Mouse (Mus musculus) embryonic facial prominence, embryonic 15.5 days (tissue): Measurements from ENCODE around the gene Nin. TPM values are rescaled to one million over a fixed set of nuclear protein-coding genes. Genes with fewer than 3 reads are reported as not detected.

Experiments used
- ATAC-seq: fragments of 200-750 bp; cut with Nextera tagmentation; 2 replicates; pipeline ENCODE4 v1.8.0; 2017; ENCODE audit warnings: low read depth, moderate TSS enrichment; ENCODE audit not compliant: insufficient number of reproducible peaks, low FRiP score, low TSS enrichment
- H3K27ac ChIP-seq: fragments of 300-500 bp; sonication (generic); replicated peaks from 2 replicates; pipeline ENCODE4 v1.5.1; 2015; ENCODE audit warnings: mild to moderate bottlenecking, inconsistent platforms
- H3K27me3 ChIP-seq: fragments of 300-500 bp; sonication (generic); 2 replicates; pipeline ENCODE4 v1.6.1; 2015; ENCODE audit warnings: inconsistent platforms
- H3K36me3 ChIP-seq: fragments of 300-500 bp; sonication (generic); 2 replicates; pipeline ENCODE4 v1.6.1; 2015; ENCODE audit warnings: mild to moderate bottlenecking, inconsistent platforms
- H3K4me1 ChIP-seq: fragments of 300-500 bp; sonication (generic); 2 replicates; pipeline ENCODE4 v1.6.1; 2015; ENCODE audit warnings: inconsistent platforms
- H3K4me2 ChIP-seq: fragments of 300-500 bp; sonication (generic); replicated peaks from 2 replicates; pipeline ENCODE4 v1.6.1; 2015; ENCODE audit warnings: mild to moderate bottlenecking, inconsistent platforms
- H3K4me3 ChIP-seq: fragments of 300-500 bp; sonication (generic); replicated peaks from 2 replicates; pipeline ENCODE4 v1.5.1; 2015; ENCODE audit warnings: mild to moderate bottlenecking, inconsistent platforms
- H3K9ac ChIP-seq: fragments of 300-500 bp; sonication (generic); 2 replicates; pipeline ENCODE4 v1.6.1; 2015; ENCODE audit warnings: inconsistent platforms
- H3K9me3 ChIP-seq: fragments of 300-500 bp; sonication (generic); replicated peaks from 2 replicates; pipeline ENCODE4 v1.6.1; 2016; ENCODE audit warnings: inconsistent platforms
- WGBS: fragments of 180-500 bp; shearing (Covaris S2); methylation state at CpG from one replicate; pipeline ENCODE4 v1.1.7; 2015; 5-methylcytosine and 5-hydroxymethylcytosine counted together
- polyA plus RNA-seq: library from polyadenylated mRNA; unstranded; fragments of >200 nt; fragmentation: Nextera tagmentation; extraction: Ambion mirVana; gene quantifications from 2 replicates; pipeline ENCODE4 v1.2.1, GENCODE M21; 2015

Gene Nin
- polyA plus RNA-seq, 1 experiment from 2014 or later = 14.8 TPM

DNA sequence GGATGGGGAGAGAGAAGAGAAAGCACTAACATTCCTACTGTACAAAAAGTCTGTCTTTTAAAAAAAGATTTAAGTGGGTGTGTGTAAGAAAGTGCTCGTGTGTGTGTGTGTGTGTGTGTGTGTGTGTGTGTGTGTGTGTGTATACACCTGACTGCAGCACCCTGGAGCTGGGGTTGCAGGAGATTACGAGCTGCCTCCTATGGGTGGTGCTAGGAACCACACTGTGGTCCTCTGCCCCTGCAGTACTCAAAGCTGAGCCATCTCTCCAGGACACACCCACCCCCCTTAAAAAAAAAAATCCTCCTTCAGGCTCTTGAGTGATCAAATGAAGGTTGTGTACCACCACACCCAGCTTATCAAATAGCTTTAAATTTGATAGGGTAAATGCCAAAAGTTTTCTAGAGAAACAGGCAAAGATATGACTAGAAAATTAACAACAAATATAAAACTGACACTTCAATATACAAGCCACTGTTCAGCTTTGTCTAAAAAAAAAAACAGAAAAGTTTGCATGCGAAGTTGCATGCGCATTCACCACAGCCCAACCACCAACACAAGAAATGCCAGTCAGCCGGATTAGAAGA is 27.6 kb upstream of the Nin start:
- peaks cover 5% of the 10 kb centered on the region; the same call in 1 of the 2 replicates for H3K4me1 ChIP-seq
- H3K4me3 ChIP-seq = no peak overlapping the region
- no peak overlapping the region for H3K9ac ChIP-seq
- H3K4me2 ChIP-seq = no peak overlapping the region
- H3K27me3 ChIP-seq = no peaks in the 10 kb centered on the region
- no peaks in the 10 kb centered on the region for H3K9me3 ChIP-seq
- 83% methylated on average over 5 of the region's 5 CpGs for WGBS
- no peaks in the 10 kb centered on the region for H3K36me3 ChIP-seq
- ATAC-seq = no peak
- H3K27ac ChIP-seq = no peak overlapping the region

DNA sequence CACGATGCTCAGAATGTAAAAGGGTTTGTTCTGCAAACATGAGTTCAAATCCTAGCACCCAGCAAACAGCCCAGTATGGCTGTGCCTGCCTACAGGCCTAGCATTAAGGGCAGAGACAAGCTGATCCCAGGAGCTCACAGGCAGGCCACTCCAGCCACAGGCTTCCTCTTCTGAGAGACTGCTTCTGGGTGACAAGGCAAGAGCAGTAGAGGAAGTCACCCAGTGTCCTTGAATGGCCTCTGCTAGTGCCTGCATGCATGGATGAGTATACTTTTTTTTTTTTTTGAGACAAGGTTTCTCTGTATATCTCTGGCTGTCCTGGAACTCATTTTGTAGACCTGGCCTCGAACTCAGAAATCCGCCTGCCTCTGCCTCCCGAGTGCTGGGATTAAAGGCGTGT is 27.0 kb upstream of the Nin start:
- H3K9ac ChIP-seq = no peak overlapping the region
- ATAC-seq = no peak
- H3K27ac ChIP-seq = no peak overlapping the region
- no peak overlapping the region for H3K4me2 ChIP-seq
- no peaks in the 10 kb centered on the region for H3K27me3 ChIP-seq
- no peaks in the 10 kb centered on the region for H3K9me3 ChIP-seq
- no peak overlapping the region for H3K4me3 ChIP-seq
- H3K36me3 ChIP-seq = no peaks in the 10 kb centered on the region
- peaks cover 5% of the 10 kb centered on the region; the same call in 1 of the 2 replicates for H3K4me1 ChIP-seq
- WGBS = 90% methylated on average over 5 of the region's 5 CpGs

DNA sequence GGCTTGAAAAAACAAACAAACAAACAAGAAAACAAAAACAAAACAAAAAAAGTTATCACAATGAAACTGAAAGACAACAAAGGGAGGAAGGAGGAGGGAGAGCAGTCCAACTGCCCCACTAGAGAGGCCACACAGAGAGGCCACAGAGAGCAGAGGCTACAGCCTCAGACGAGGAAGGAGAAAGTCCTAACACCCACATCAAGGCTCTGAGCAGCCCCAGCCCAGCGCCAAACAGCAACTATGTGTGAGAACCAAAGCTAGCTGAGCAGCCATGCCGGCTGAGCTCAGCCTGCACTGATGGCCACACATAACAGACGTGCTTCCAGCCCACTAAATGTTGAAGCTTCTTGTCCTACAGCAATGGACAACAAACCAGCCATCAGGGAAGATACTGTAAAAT is 26.4 kb upstream of the Nin start:
- Histone ChIP-seq H3K9me3 (no peaks in the 10 kb centered on the region), H3K36me3 (no peaks in the 10 kb centered on the region), H3K4me2 (no peak overlapping the region), H3K4me1 (peaks cover 3% of the 10 kb centered on the region; the same call in 1 of the 2 replicates), H3K4me3 (no peak overlapping the region), H3K27me3 (no peaks in the 10 kb centered on the region), H3K27ac (no peak overlapping the region), H3K9ac (no peak overlapping the region)
- no peak for ATAC-seq
- WGBS = 79% methylated on average over 4 of the region's 4 CpGs

DNA sequence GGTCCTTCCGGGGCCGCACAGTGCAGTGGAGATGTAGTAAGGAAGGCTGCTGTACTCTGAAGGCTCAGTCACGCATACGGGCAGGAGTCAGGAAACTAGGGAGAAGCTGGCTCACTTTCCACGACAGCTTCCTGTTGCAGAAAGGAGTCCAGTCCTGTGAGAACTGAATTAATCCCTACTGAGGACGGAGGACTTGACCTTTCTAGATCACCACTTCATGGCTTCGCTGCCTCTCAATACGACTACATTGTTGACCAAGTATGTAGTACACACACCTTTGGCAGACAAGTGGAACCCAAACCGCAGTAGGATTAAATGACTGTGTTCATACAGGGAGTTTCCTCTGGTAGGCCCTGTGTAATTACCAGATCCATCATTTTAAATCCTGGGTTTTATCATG is 24.1 kb upstream of the Nin start:
- no peaks in the 10 kb centered on the region for H3K36me3 ChIP-seq
- no peaks in the 10 kb centered on the region for H3K27me3 ChIP-seq
- H3K27ac ChIP-seq = no peak overlapping the region
- no peak overlapping the region for H3K4me2 ChIP-seq
- WGBS = 72% methylated on average over 9 of the region's 9 CpGs
- no peaks in the 10 kb centered on the region for H3K9me3 ChIP-seq
- no peak overlapping the region for H3K9ac ChIP-seq
- H3K4me1 ChIP-seq = no peaks in the 10 kb centered on the region
- no peak overlapping the region for H3K4me3 ChIP-seq
- no peak for ATAC-seq

DNA sequence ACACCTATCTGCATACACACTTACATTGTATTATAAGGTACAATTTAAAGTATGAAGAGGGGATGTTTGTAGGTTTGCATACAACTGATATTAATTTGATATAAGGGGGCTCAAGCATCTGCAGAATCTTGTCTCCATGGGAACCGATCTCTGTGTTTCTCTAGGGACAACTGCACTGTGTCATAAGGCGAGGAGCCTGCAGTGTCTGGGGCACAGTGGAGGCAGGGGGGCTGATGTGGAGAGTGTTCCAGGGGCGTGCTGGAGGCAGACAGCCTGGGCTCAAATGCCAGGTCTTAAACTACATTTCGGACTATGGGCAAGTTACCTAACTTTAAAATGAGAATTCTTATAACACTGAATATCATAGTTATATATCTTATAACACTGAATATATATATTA is 23.6 kb upstream of the Nin start:
- Histone ChIP-seq H3K36me3 (no peaks in the 10 kb centered on the region), H3K27ac (no peak overlapping the region), H3K4me1 (no peaks in the 10 kb centered on the region), H3K9me3 (no peaks in the 10 kb centered on the region), H3K4me2 (no peak overlapping the region), H3K4me3 (no peak overlapping the region), H3K27me3 (no peaks in the 10 kb centered on the region), H3K9ac (no peak overlapping the region)
- no peak for ATAC-seq
- WGBS = 74% methylated on average over 4 of the region's 4 CpGs

DNA sequence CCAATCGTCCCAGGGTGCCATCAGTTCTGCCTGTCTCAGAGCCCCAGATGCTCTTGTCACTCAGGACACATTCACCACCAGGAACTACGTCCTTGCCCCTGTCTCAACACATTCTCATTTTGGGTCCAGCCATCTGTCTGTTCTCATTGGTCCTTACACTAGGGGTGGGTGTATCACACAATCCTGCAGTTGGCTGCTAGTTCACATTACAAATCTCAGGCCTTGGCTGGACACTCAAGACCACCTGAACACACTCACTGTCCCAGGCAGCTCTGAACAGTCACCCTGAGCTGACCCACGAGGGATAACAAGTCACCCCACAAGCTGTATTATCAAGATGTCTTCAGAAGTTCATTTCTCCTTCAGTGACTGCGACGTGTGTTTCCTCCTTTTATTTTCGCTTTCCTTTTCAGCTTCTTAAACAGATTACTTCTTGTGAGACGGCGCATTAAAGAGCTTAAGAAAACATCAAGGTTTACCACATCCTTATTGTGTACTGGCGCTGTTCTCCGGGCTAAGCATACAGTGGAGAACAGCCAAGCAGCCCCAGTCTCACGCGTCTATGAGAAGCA is 22.8 kb upstream of the Nin start:
- H3K4me3 ChIP-seq = no peak overlapping the region
- 60% methylated on average over 12 of the region's 12 CpGs for WGBS
- H3K4me1 ChIP-seq = no peaks in the 10 kb centered on the region
- H3K9ac ChIP-seq = no peak overlapping the region; the same call in 1 of the 2 replicates
- no peaks in the 10 kb centered on the region for H3K9me3 ChIP-seq
- no peaks in the 10 kb centered on the region for H3K36me3 ChIP-seq
- no peak overlapping the region for H3K4me2 ChIP-seq
- H3K27ac ChIP-seq = no peak overlapping the region
- no peaks in the 10 kb centered on the region for H3K27me3 ChIP-seq
- no peak; the same call in 1 of the 2 replicates for ATAC-seq

DNA sequence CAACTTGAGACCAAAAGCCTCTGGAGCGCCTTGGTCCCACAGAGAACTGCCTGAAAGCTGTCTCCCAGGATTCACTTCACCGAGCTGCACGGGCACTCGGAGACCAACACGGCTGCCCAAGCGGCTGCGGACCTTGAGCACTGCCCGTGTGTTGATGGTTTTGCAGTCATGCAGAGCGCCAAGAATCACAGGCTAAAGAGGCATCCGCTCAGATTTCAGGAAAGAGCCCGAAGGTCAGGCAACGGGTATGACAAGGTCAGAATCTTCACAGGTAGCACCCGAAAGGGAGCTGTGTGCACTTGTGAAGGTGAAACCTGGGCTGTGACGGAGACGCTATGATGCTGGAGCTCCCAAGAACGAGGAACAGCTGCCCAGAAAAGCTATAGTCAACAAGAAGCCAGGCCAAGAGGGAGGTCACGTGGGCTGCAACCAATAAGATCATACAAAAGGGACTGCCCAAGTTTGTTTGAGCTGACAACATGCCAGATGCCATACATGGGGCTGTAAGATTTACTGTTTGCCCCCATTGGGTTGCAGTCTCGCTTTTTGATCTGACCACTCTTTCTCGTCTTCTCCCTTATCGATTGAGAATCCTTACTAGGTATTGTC is 21.2 kb upstream of the Nin start:
- Histone ChIP-seq H3K27me3 (no peaks in the 10 kb centered on the region), H3K4me1 (no peaks in the 10 kb centered on the region), H3K27ac (no peak overlapping the region), H3K9me3 (no peaks in the 10 kb centered on the region), H3K36me3 (no peaks in the 10 kb centered on the region), H3K4me2 (no peak overlapping the region), H3K4me3 (no peak overlapping the region), H3K9ac (no peak overlapping the region)
- ATAC-seq = no peak
- 83% methylated on average over 20 of the region's 20 CpGs for WGBS

DNA sequence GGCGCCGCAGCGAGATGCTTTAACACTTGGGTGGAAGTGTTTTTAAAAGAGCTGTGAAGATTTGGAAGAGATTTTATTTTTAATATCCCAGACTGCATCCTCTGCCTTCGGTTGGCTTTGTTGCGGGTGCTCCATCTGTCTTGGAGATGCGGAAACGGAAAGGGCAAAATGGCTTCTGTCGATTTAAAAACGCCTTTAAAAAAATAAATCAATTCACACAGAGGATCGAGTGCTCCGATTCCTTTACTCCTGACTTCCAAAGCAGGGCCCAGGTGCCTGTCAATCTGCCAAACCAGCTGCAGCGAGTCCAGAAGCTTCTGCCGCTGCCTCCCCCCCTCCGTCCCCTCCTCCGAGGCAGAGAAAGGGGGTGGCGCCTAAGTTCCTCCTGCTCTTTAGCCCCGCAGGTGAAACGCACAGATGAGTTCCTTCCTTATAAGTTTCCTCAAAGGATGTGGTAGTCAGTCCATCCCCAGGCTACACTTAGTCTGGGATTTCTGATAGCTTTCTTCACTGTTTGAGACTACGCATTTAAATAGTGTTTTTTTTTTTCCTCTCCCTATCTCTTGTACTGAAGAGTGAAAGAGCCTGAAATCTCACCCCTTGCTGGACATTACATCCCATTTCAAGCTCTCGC is 17.6 kb upstream of the Nin start:
- no peak for ATAC-seq
- Histone ChIP-seq H3K4me1 (no peaks in the 10 kb centered on the region), H3K9me3 (no peaks in the 10 kb centered on the region), H3K27ac (no peak overlapping the region), H3K4me3 (peak overlapping the region; percentile 29), H3K4me2 (peak overlapping the region; percentile 40), H3K27me3 (no peaks in the 10 kb centered on the region), H3K36me3 (no peaks in the 10 kb centered on the region), H3K9ac (no peak overlapping the region)
- 30% methylated on average over 20 of the region's 20 CpGs for WGBS

DNA sequence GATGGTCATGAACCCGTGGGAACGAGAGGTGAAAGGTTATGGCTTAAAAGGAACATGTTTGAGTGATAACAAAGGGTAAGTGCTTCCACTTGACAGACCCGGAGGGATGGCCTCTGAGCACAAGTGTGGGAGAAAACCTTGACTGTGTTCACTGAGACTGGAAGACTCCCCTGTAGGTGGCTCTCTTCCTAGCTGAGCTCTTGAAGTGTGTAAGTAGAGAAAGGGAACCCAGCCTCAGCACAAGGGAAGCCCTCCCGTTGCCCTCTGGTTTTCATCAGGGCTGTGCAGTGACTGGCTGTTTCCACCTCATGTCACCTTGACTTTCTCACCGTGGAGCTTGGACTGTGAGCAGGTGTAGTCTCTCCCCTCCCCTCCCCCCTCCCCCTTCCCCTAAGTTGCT is 15.6 kb upstream of the Nin start:
- 55% methylated on average over 5 of the region's 5 CpGs for WGBS
- Histone ChIP-seq H3K4me3 (no peak overlapping the region), H3K27me3 (no peaks in the 10 kb centered on the region), H3K9ac (no peak overlapping the region), H3K36me3 (no peaks in the 10 kb centered on the region), H3K4me1 (no peaks in the 10 kb centered on the region), H3K4me2 (no peak overlapping the region), H3K9me3 (no peaks in the 10 kb centered on the region), H3K27ac (no peak overlapping the region)
- ATAC-seq = no peak

DNA sequence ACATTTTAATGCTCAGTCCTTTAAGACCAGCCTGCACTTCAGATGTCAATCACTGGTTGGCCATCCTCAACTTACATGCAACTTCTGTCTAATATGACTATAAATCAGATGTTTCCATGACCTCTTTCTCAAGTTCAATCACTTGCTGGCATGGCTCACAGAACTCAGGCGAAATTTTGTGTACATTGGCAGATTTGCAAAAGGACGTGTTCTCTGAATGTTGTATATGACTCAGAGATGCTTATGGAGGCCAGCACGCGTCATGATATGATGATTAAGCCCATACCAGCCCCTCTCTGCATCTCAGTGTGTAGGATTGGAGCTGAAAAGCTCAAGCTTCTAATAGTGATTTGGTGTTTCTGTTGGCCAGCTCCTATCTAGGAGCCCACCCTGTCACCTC is 13.1 kb upstream of the Nin start:
- Histone ChIP-seq H3K4me2 (no peak overlapping the region), H3K27ac (no peak overlapping the region), H3K27me3 (no peaks in the 10 kb centered on the region), H3K4me3 (no peak overlapping the region), H3K36me3 (no peaks in the 10 kb centered on the region), H3K9me3 (no peaks in the 10 kb centered on the region), H3K9ac (no peak overlapping the region), H3K4me1 (no peaks in the 10 kb centered on the region)
- ATAC-seq = no peak
- 89% methylated on average over 4 of the region's 4 CpGs for WGBS

DNA sequence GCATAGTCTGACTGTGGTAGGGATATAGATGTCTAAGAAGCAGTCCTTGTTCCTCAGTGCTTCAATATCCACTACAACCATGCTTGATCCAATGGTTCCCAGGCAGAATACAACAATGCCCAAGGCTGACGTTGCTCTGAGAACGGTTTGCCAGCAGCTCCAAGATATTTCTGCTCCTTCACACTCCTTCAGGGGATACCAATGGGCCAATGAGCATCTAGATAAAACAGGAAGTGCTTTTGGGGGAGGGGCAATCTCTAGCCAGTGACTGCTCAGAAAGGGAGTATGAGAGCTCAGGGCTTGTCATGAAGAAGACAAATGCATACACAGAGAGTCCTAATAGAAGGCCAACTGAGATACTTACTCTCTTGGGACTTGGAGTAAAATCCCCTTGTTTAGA is 6.0 kb upstream of the Nin start:
- WGBS = 62% methylated on average over 2 of the region's 2 CpGs

More for the DNA sequence above, 6.0 kb upstream of the Nin start:
- no peak overlapping the region for H3K27ac ChIP-seq
- no peak for ATAC-seq
- H3K27me3 ChIP-seq = no peaks in the 10 kb centered on the region
- no peak overlapping the region for H3K4me2 ChIP-seq
- H3K36me3 ChIP-seq = no peaks in the 10 kb centered on the region
- H3K9ac ChIP-seq = no peak overlapping the region
- no peak overlapping the region for H3K4me3 ChIP-seq
- no peaks in the 10 kb centered on the region for H3K9me3 ChIP-seq
- H3K4me1 ChIP-seq = no peaks in the 10 kb centered on the region
